Mouse (Mus musculus) forelimb bud, embryonic 11.5 days (tissue): ENCODE data around the gene Cptp.

Experiments used
- DNase-seq: peaks from one replicate; pipeline ENCODE4 v3.0.0-alpha.2; 2012; ENCODE audit warnings: low read depth, low spot score

The Cptp gene

GRCm38 (mm10) chr4:155869317-155870033 is at the start of gene Cptp, which contains the start of gene Ints11:
TSS of gene Cptp (minus strand) at chr4:155869440.
TSS of gene Ints11 (plus strand) at chr4:155869546.
- peak; percentile 93 for DNase-seq

GRCm38 (mm10) chr4:155908751-155909150 is 39.5 kb upstream of the Cptp start:
- no peak for DNase-seq

GRCm38 (mm10) chr4:155908281-155908680 is 39.0 kb upstream of the Cptp start:
- no peak for DNase-seq

GRCm38 (mm10) chr4:155907003-155907402 is 37.8 kb upstream of the Cptp start:
- no peak for DNase-seq

GRCm38 (mm10) chr4:155906125-155906524 is 36.9 kb upstream of the Cptp start:
- DNase-seq = no peak

GRCm38 (mm10) chr4:155905634-155906033 is 36.4 kb upstream of the Cptp start:
- DNase-seq = no peak

- no peak for DNase-seq
These were observed 35.3 kb upstream of the Cptp start for GRCm38 (mm10) chr4:155904318-155905102.

- DNase-seq = no peak
These were observed 34.0 kb upstream of the Cptp start for GRCm38 (mm10) chr4:155903246-155903645.

GRCm38 (mm10) chr4:155901205-155901604 is 32.0 kb upstream of the Cptp start:
- DNase-seq = no peak

GRCm38 (mm10) chr4:155899355-155899754 is 30.1 kb upstream of the Cptp start:
- DNase-seq = no peak

- no peak for DNase-seq
These were observed 29.1 kb upstream of the Cptp start for GRCm38 (mm10) chr4:155898318-155898717.

- no peak for DNase-seq
These were observed 27.2 kb upstream of the Cptp start for GRCm38 (mm10) chr4:155896461-155896860.

- DNase-seq = no peak
These were observed 26.6 kb upstream of the Cptp start for GRCm38 (mm10) chr4:155895826-155896225.

- DNase-seq = no peak
These were observed 26.0 kb upstream of the Cptp start for GRCm38 (mm10) chr4:155895216-155895615.

GRCm38 (mm10) chr4:155894311-155894881 is 25.2 kb upstream of the Cptp start:
- DNase-seq = no peak

- no peak for DNase-seq
These were observed 24.0 kb upstream of the Cptp start for GRCm38 (mm10) chr4:155893212-155893690.

- DNase-seq = no peak
These were observed 23.4 kb upstream of the Cptp start for GRCm38 (mm10) chr4:155892438-155893211.

- peak; percentile 68 for DNase-seq
These were observed 22.8 kb upstream of the Cptp start for GRCm38 (mm10) chr4:155892017-155892416.

GRCm38 (mm10) chr4:155891551-155892001 is 22.3 kb upstream of the Cptp start, which contains the start of the genes Pusl1 and Acap3:
TSS of gene Pusl1 (minus strand) at chr4:155891781.
TSS of gene Acap3 (plus strand) at chr4:155891822.
- DNase-seq = peak; percentile 95

GRCm38 (mm10) chr4:155891011-155891471 is 21.8 kb upstream of the Cptp start:
- no peak for DNase-seq

- DNase-seq = no peak
These were observed 20.1 kb upstream of the Cptp start for GRCm38 (mm10) chr4:155889316-155889715.
